Mouse (Mus musculus) midbrain, postnatal 0 days (tissue): ENCODE measurements around the gene Shisa2. TPM values are rescaled to one million over a fixed set of nuclear protein-coding genes. Genes with fewer than 3 reads are reported as not detected.

Experiments used
- ATAC-seq: fragments of 200-750 bp; cut with Nextera tagmentation; 2 replicates; pipeline ENCODE4 v1.8.0; 2017; ENCODE audit warnings: moderate number of reproducible peaks, mild to moderate bottlenecking, moderate TSS enrichment, moderate library complexity; ENCODE audit not compliant: low FRiP score
- DNase-seq: peaks from one replicate; pipeline ENCODE4 v3.0.0-alpha.2; 2015; ENCODE audit warnings: low spot score
- H3K27ac ChIP-seq: fragments of 300-500 bp; sonication (generic); 2 replicates; pipeline ENCODE4 v1.5.1; 2014; ENCODE audit warnings: low read depth, mild to moderate bottlenecking, low read length, mixed read lengths
- H3K27me3 ChIP-seq: fragments of 300-500 bp; sonication (generic); 2 replicates; pipeline ENCODE4 v1.6.1; 2014; ENCODE audit warnings: low read length, control low read depth, mixed read lengths; ENCODE audit not compliant: insufficient read depth
- H3K36me3 ChIP-seq: fragments of 300-500 bp; sonication (generic); 2 replicates; pipeline ENCODE4 v1.6.1; 2014; ENCODE audit warnings: low read length, control low read depth, mixed read lengths; ENCODE audit not compliant: insufficient read depth
- H3K4me1 ChIP-seq: fragments of 300-500 bp; sonication (generic); 2 replicates; pipeline ENCODE4 v1.6.1; 2014; ENCODE audit warnings: mild to moderate bottlenecking, control low read depth, antibody characterized with exemption, low read length, mixed read lengths; ENCODE audit not compliant: insufficient read depth
- H3K4me2 ChIP-seq: fragments of 300-500 bp; sonication (generic); 2 replicates; pipeline ENCODE4 v1.6.1; 2014; ENCODE audit warnings: low read depth, mild to moderate bottlenecking, low read length, mixed read lengths; ENCODE audit not compliant: poor library complexity, severe bottlenecking
- H3K4me3 ChIP-seq: fragments of 300-500 bp; sonication (generic); 2 replicates; pipeline ENCODE4 v1.5.1; 2014; ENCODE audit warnings: low read depth, mild to moderate bottlenecking, low read length, moderate library complexity
- H3K9ac ChIP-seq: fragments of 300-500 bp; sonication (generic); replicated peaks from 2 replicates; pipeline ENCODE4 v1.6.1; 2014; ENCODE audit warnings: mild to moderate bottlenecking, low read length, moderate library complexity, mixed read lengths; ENCODE audit not compliant: poor library complexity, severe bottlenecking
- H3K9me3 ChIP-seq: fragments of 300-500 bp; sonication (generic); 2 replicates; pipeline ENCODE4 v1.6.1; 2016; ENCODE audit warnings: low read length, control low read depth
- CTCF ChIP-seq: IDR thresholded peaks from 2 replicates; pipeline ENCODE4 v1.5.1; 2016; ENCODE audit warnings: antibody characterized with exemption, mild to moderate bottlenecking
- WGBS: fragments of 180-500 bp; shearing (Covaris S2); extraction: QIAGEN DNeasy Blood & Tissue Kit; methylation state at CpG from one replicate; pipeline ENCODE4 v1.1.7; 2014; 5-methylcytosine and 5-hydroxymethylcytosine counted together
- polyA plus RNA-seq: library from polyadenylated mRNA; unstranded; fragments of >200 nt; fragmentation: Nextera tagmentation; extraction: Ambion mirVana; gene quantifications from 2 replicates; pipeline ENCODE4 v1.2.1, GENCODE M21; 2015
- total RNA-seq: library from RNA; depleted of rRNA; stranded (reverse); fragments of >200 nt; gene quantifications from 2 replicates; pipeline ENCODE4 v1.2.3, GENCODE M21; 2014; rRNA removed

Shisa2 gene
- total and polyA plus RNA-seq, 2 experiments from 2014 or later = 4.8 to 15.1 TPM

DNA sequence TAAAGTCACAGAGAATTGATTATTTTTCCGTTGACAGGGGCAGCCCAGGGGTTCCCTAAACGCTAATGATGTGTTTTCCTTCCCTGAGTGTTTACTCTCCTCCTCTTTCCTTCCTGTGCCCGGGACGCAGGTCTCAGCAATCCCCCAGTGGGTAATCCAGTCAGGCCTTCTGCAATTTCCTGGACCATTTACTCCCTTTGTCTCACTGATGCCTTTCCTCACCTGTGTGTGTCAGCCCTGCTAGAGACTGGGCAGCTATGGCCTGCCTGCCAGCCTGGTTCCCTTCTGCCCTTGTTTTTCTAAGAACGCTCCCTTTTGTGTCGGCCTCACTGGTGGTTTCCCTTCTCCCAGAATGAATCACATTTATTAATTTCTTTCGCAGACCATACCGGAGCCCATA, 49.4 kb downstream of the Shisa2 start:
- Histone ChIP-seq H3K36me3 (no peaks in the 10 kb centered on the region), H3K27me3 (no peaks in the 10 kb centered on the region), H3K4me2 (no peak overlapping the region), H3K4me1 (no peaks in the 10 kb centered on the region), H3K9ac (no peak overlapping the region), H3K9me3 (no peaks in the 10 kb centered on the region), H3K27ac (no peak overlapping the region), H3K4me3 (no peak overlapping the region)
- no peak for TF ChIP-seq CTCF
- ATAC-seq (no peak), DNase-seq (no peak)
- 30% methylated on average over 8 of the region's 8 CpGs for whole genome bisulfite sequencing

DNA sequence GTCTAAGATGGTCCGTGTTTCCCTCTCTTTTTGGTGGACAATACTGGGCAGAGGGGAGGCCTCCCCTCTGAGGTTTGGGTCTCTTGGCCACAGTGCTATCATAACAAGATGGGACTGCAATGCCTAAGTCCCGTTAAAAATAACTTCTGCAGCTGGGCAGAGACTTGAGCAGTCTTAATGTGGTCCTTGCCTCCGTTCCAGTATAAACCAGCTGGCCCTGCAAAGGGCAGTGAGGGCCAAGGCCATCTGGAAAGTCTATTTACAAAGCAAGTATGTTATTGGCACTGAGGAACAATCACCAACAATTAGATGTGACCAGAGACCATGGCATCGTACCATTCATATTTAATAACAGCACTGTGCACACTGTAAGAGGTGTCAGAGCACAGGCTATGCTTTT, 50.2 kb downstream of the Shisa2 start:
- 82% methylated on average over 4 of the region's 4 CpGs for WGBS
- Histone ChIP-seq H3K9me3 (no peaks in the 10 kb centered on the region), H3K36me3 (no peaks in the 10 kb centered on the region), H3K4me1 (no peaks in the 10 kb centered on the region), H3K9ac (no peak overlapping the region), H3K4me3 (no peak overlapping the region), H3K27me3 (no peaks in the 10 kb centered on the region), H3K27ac (no peak overlapping the region), H3K4me2 (no peak overlapping the region)
- DNase-seq = no peak
- no peak for ATAC-seq
- no peak for TF ChIP-seq CTCF

DNA sequence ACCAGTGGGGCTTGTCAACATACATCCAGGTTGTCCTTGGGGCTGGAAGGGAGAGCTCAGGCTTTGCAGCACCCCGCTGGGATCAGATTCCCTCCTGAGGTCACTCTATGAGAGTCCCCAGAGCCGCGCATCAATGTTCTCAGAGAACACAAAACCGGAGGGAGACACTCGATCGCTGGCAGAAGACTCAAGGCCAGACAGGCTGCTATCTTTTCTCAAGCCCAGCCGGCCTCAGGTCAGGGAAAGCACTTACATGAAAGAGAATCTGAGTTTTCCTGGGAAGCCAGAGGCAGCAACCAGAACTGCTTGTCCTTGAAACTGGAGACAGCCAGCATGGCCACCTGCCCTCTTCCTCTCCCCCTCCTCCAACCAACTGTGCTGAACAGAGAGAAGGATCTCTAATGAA, 52.5 kb downstream of the Shisa2 start:
- Histone ChIP-seq H3K9me3 (no peaks in the 10 kb centered on the region), H3K4me2 (no peak overlapping the region), H3K27me3 (no peaks in the 10 kb centered on the region), H3K36me3 (no peaks in the 10 kb centered on the region), H3K27ac (no peak overlapping the region), H3K4me3 (no peak overlapping the region), H3K4me1 (no peaks in the 10 kb centered on the region), H3K9ac (no peak overlapping the region)
- TF ChIP-seq CTCF = no peak
- ATAC-seq (no peak), DNase-seq (no peak)
- whole genome bisulfite sequencing = 63% methylated on average over 7 of the region's 7 CpGs

Other genes with a start within 250 kb of the Shisa2 start
- gene Phf11c, start 229.9 kb upstream of the Shisa2 start, total RNA-seq = 0.05 TPM in 1 of 2 replicates, not detected in the other
- 0.05 and 0.06 TPM in 2 replicates for gene Phf11c, start 229.9 kb upstream of the Shisa2 start, polyA plus RNA-seq
- 2.5 and 2.7 TPM in 2 replicates for gene Setdb2, start 184.4 kb upstream of the Shisa2 start, total RNA-seq
- 4.2 and 4.3 TPM in 2 replicates for gene Setdb2, start 184.4 kb upstream of the Shisa2 start, polyA plus RNA-seq
- gene Cab39l, start 184.3 kb upstream of the Shisa2 start, total RNA-seq = 12.3 and 26.5 TPM in 2 replicates
- gene Cab39l, start 184.3 kb upstream of the Shisa2 start, polyA plus RNA-seq = 15.1 and 15.3 TPM in 2 replicates
- 7.3 and 13.9 TPM in 2 replicates for gene Cdadc1, start 27.3 kb upstream of the Shisa2 start, total RNA-seq
- gene Cdadc1, start 27.3 kb upstream of the Shisa2 start, polyA plus RNA-seq = 32.5 and 36.6 TPM in 2 replicates